Mouse (Mus musculus) liver, embryonic 12.5 days (tissue): ENCODE data around the gene Epb41. TPM values are rescaled to one million over a fixed set of nuclear protein-coding genes. Genes with fewer than 3 reads are reported as not detected.

Experiments
- ATAC-seq: fragments of 200-750 bp; cut with Nextera tagmentation; 2 replicates; pipeline ENCODE4 v1.8.0; 2017; ENCODE audit warnings: moderate number of reproducible peaks, mild to moderate bottlenecking, moderate library complexity
- H3K27ac ChIP-seq: fragments of 300-500 bp; sonication (generic); 2 replicates; pipeline ENCODE4 v1.5.1; 2016; ENCODE audit warnings: mild to moderate bottlenecking
- H3K27me3 ChIP-seq: fragments of 300-500 bp; sonication (generic); replicated peaks from 2 replicates; pipeline ENCODE4 v1.6.1; 2016; ENCODE audit warnings: mild to moderate bottlenecking, moderate library complexity
- H3K36me3 ChIP-seq: fragments of 300-500 bp; sonication (generic); 2 replicates; pipeline ENCODE4 v1.6.1; 2016; ENCODE audit warnings: mild to moderate bottlenecking, moderate library complexity
- H3K4me1 ChIP-seq: fragments of 300-500 bp; sonication (generic); 2 replicates; pipeline ENCODE4 v1.6.1; 2016
- H3K4me2 ChIP-seq: fragments of 300-500 bp; sonication (generic); 2 replicates; pipeline ENCODE4 v1.6.1; 2016; ENCODE audit warnings: mild to moderate bottlenecking, moderate library complexity
- H3K4me3 ChIP-seq: fragments of 300-500 bp; sonication (generic); 2 replicates; pipeline ENCODE4 v1.5.1; 2016; ENCODE audit warnings: mild to moderate bottlenecking, moderate library complexity
- H3K9ac ChIP-seq: fragments of 300-500 bp; sonication (generic); 2 replicates; pipeline ENCODE4 v1.6.1; 2016; ENCODE audit warnings: mild to moderate bottlenecking, moderate library complexity
- H3K9me3 ChIP-seq: fragments of 300-500 bp; sonication (generic); replicated peaks from 2 replicates; pipeline ENCODE4 v1.6.1; 2016; ENCODE audit warnings: mild to moderate bottlenecking, moderate library complexity
- WGBS: fragments of 180-500 bp; shearing (Covaris S2); methylation state at CpG from one replicate; pipeline ENCODE4 v1.1.7; 2016; ENCODE audit not compliant: insufficient replicate concordance; 5-methylcytosine and 5-hydroxymethylcytosine counted together
- polyA plus RNA-seq: library from polyadenylated mRNA; unstranded; fragments of >200 nt; fragmentation: Nextera tagmentation; extraction: Ambion mirVana; gene quantifications from 2 replicates; pipeline ENCODE4 v1.2.1, GENCODE M21; 2016

Gene Epb41
- polyA plus RNA-seq, 1 experiment from 2014 or later = 177 TPM

- no peak for ATAC-seq
- Histone ChIP-seq H3K27ac (peak overlapping the region; percentile 18), H3K4me3 (no peak overlapping the region), H3K9me3 (no peaks in the 10 kb centered on the region), H3K27me3 (no peaks in the 10 kb centered on the region), H3K4me1 (peaks cover 83% of the 10 kb centered on the region), H3K9ac (0 out of 2 replicates have a peak overlapping the region, but pooled peaks have one; percentile 6), H3K4me2 (peak overlapping the region; percentile 13; the same call in 1 of the 2 replicates), H3K36me3 (peaks cover 66% of the 10 kb centered on the region)
These were observed 17.8 kb downstream of the Epb41 start for GRCm38 (mm10) chr4:132057311-132057710.

- H3K4me3 ChIP-seq = no peak overlapping the region
- no peak for ATAC-seq
- no peaks in the 10 kb centered on the region for H3K9me3 ChIP-seq
- H3K4me1 ChIP-seq = peaks cover 78% of the 10 kb centered on the region
- H3K27me3 ChIP-seq = no peaks in the 10 kb centered on the region
- WGBS = 72% methylated on average over 10 of the region's 10 CpGs
- peaks cover 32% of the 10 kb centered on the region for H3K36me3 ChIP-seq
- peak overlapping the region; percentile 12; the same call in 1 of the 2 replicates for H3K9ac ChIP-seq
- no peak overlapping the region for H3K27ac ChIP-seq
- H3K4me2 ChIP-seq = peak overlapping the region; percentile 100
These were observed 23.5 kb downstream of the Epb41 start for GRCm38 (mm10) chr4:132051321-132052275.

GRCm38 (mm10) chr4:132049549-132050200, 25.4 kb downstream of the Epb41 start:
- peaks cover 28% of the 10 kb centered on the region for H3K36me3 ChIP-seq
- peaks cover 77% of the 10 kb centered on the region for H3K4me1 ChIP-seq
- peak overlapping the region; percentile 89 for H3K4me3 ChIP-seq
- H3K27ac ChIP-seq = peak overlapping the region; percentile 67
- no peak for ATAC-seq
- peak overlapping the region; percentile 100 for H3K4me2 ChIP-seq
- H3K9ac ChIP-seq = peak overlapping the region; percentile 55
- 9% methylated on average over 15 of the region's 15 CpGs for WGBS
- H3K27me3 ChIP-seq = no peaks in the 10 kb centered on the region
- H3K9me3 ChIP-seq = no peaks in the 10 kb centered on the region

GRCm38 (mm10) chr4:132048995-132049404, 26.1 kb downstream of the Epb41 start:
- Histone ChIP-seq H3K27me3 (no peaks in the 10 kb centered on the region), H3K4me3 (peak overlapping the region; percentile 89), H3K9me3 (no peaks in the 10 kb centered on the region), H3K27ac (peak overlapping the region; percentile 73), H3K4me2 (peak overlapping the region; percentile 100), H3K9ac (peak overlapping the region; percentile 93), H3K36me3 (peaks cover 31% of the 10 kb centered on the region), H3K4me1 (peaks cover 84% of the 10 kb centered on the region)
- 1% methylated on average over 15 of the region's 46 CpGs for WGBS
- ATAC-seq = peak; percentile 93

- Histone ChIP-seq H3K9me3 (no peaks in the 10 kb centered on the region), H3K4me3 (peak overlapping the region; percentile 89), H3K9ac (peak overlapping the region; percentile 93), H3K4me1 (peaks cover 91% of the 10 kb centered on the region), H3K27ac (peak overlapping the region; percentile 73), H3K27me3 (no peaks in the 10 kb centered on the region), H3K36me3 (peaks cover 27% of the 10 kb centered on the region), H3K4me2 (peak overlapping the region; percentile 100)
- ATAC-seq = no peak
- 2% methylated on average over 84 of the region's 95 CpGs for WGBS
These were observed 26.8 kb downstream of the Epb41 start for GRCm38 (mm10) chr4:132048011-132048991.

- 87% methylated on average over 3 of the region's 3 CpGs for WGBS
- ATAC-seq = no peak
These were observed 31.4 kb downstream of the Epb41 start for GRCm38 (mm10) chr4:132043726-132044125.

GRCm38 (mm10) chr4:132041471-132042332, 33.4 kb downstream of the Epb41 start:
- WGBS = 66% methylated on average over 6 of the region's 6 CpGs
- Histone ChIP-seq H3K27ac (peak overlapping the region; percentile 64), H3K36me3 (peaks cover 43% of the 10 kb centered on the region), H3K9ac (peak overlapping the region; percentile 27; the same call in 1 of the 2 replicates), H3K9me3 (no peaks in the 10 kb centered on the region), H3K4me3 (no peak overlapping the region), H3K27me3 (no peaks in the 10 kb centered on the region), H3K4me1 (peaks cover 98% of the 10 kb centered on the region), H3K4me2 (peak overlapping the region; percentile 66; the same call in 1 of the 2 replicates)
- peak; percentile 52; the same call in 1 of the 2 replicates for ATAC-seq

More at GRCm38 (mm10) chr4:132043726-132044125, 31.4 kb downstream of the Epb41 start:
- Histone ChIP-seq H3K27ac (no peak overlapping the region; the same call in 1 of the 2 replicates), H3K27me3 (no peaks in the 10 kb centered on the region), H3K4me1 (peaks cover 98% of the 10 kb centered on the region), H3K36me3 (peaks cover 30% of the 10 kb centered on the region), H3K9ac (no peak overlapping the region), H3K9me3 (no peaks in the 10 kb centered on the region), H3K4me2 (no peak overlapping the region), H3K4me3 (no peak overlapping the region)

GRCm38 (mm10) chr4:132039975-132040645, 35.0 kb downstream of the Epb41 start:
- 19% methylated on average over 8 of the region's 8 CpGs for WGBS
- Histone ChIP-seq H3K9me3 (no peaks in the 10 kb centered on the region), H3K9ac (peak overlapping the region; percentile 60), H3K27me3 (no peaks in the 10 kb centered on the region), H3K4me3 (peak overlapping the region; percentile 22), H3K4me1 (peaks cover 97% of the 10 kb centered on the region), H3K36me3 (peaks cover 50% of the 10 kb centered on the region), H3K4me2 (peak overlapping the region; percentile 66), H3K27ac (peak overlapping the region; percentile 88)
- peak; percentile 81 for ATAC-seq

- Histone ChIP-seq H3K9ac (peak overlapping the region; percentile 60), H3K27ac (peak overlapping the region; percentile 88), H3K4me3 (no peak overlapping the region), H3K36me3 (peaks cover 46% of the 10 kb centered on the region), H3K9me3 (no peaks in the 10 kb centered on the region), H3K4me2 (peak overlapping the region; percentile 66), H3K27me3 (no peaks in the 10 kb centered on the region), H3K4me1 (peaks cover 94% of the 10 kb centered on the region)
- ATAC-seq = peak; percentile 16; the same call in 1 of the 2 replicates
- WGBS = 72% methylated on average over 2 of the region's 2 CpGs
These were observed 35.6 kb downstream of the Epb41 start for GRCm38 (mm10) chr4:132039521-132039920.

- H3K9ac ChIP-seq = 0 out of 2 replicates have a peak overlapping the region, but pooled peaks have one; percentile 8
- no peak for ATAC-seq
- peak overlapping the region; percentile 88 for H3K27ac ChIP-seq
- H3K9me3 ChIP-seq = no peaks in the 10 kb centered on the region
- no peak overlapping the region for H3K4me3 ChIP-seq
- 29% methylated on average over 2 of the region's 2 CpGs for WGBS
- H3K36me3 ChIP-seq = peaks cover 43% of the 10 kb centered on the region
- no peaks in the 10 kb centered on the region for H3K27me3 ChIP-seq
- peaks cover 92% of the 10 kb centered on the region for H3K4me1 ChIP-seq
- no peak overlapping the region for H3K4me2 ChIP-seq
These were observed 36.3 kb downstream of the Epb41 start for GRCm38 (mm10) chr4:132038809-132039208.
